Mouse (Mus musculus): Measurements from ENCODE around the gene Gm10188. TPM values are rescaled to one million over a fixed set of nuclear protein-coding genes. Genes with fewer than 3 reads are reported as not detected.

The Gm10188 gene
- polyA plus RNA-seq, 1 experiment: not detected

GRCm38 (mm10) chr1:132264577-132264976, 35.0 kb upstream of the Gm10188 start:
- Histone ChIP-seq H3K27me3 (ENCODE audit: control insufficient read depth) (peaks cover under 1% of the 10 kb centered on the region), H3K36me3 (ENCODE audit: control insufficient read depth) (no peaks in the 10 kb centered on the region), H3K4me1 (ENCODE audit: control insufficient read depth) (peaks cover 22% of the 10 kb centered on the region), H3K9me3 (ENCODE audit: control insufficient read depth, low read length) (no peaks in the 10 kb centered on the region), H3K4me3 (replicated peaks) (no peak overlapping the region)
- TF ChIP-seq TAL1 (IDR thresholded peaks at IDR 0.05; ENCODE audit: low read length) (no peak), GATA1 (IDR thresholded peaks at IDR 0.05; ENCODE audit: low read length) (no peak)

- TF ChIP-seq GATA1 (IDR thresholded peaks at IDR 0.05; ENCODE audit: low read length): no peak
- no peak for TF ChIP-seq TAL1 (IDR thresholded peaks at IDR 0.05; ENCODE audit: low read length)
- no peaks in the 10 kb centered on the region for H3K36me3 ChIP-seq (ENCODE audit: control insufficient read depth)
- no peaks in the 10 kb centered on the region for H3K9me3 ChIP-seq (ENCODE audit: control insufficient read depth, low read length)
- H3K4me3 ChIP-seq (replicated peaks): no peak overlapping the region
- 0 out of 2 replicates have a peak, but pooled peaks cover 2% of the 10 kb centered on the region for H3K27me3 ChIP-seq (ENCODE audit: control insufficient read depth)
- H3K4me1 ChIP-seq (ENCODE audit: control insufficient read depth): peaks cover 22% of the 10 kb centered on the region
Measured at GRCm38 (mm10) chr1:132263618-132264017, 34.1 kb upstream of the Gm10188 start.

- TF ChIP-seq GATA1 (IDR thresholded peaks at IDR 0.05; ENCODE audit: low read length): no peak
- TF ChIP-seq TAL1 (IDR thresholded peaks at IDR 0.05; ENCODE audit: low read length): no peak
- H3K36me3 ChIP-seq (ENCODE audit: control insufficient read depth): no peaks in the 10 kb centered on the region
- H3K4me3 ChIP-seq (replicated peaks): no peak overlapping the region
- peaks cover 2% of the 10 kb centered on the region; the same call in 1 of the 2 replicates for H3K27me3 ChIP-seq (ENCODE audit: control insufficient read depth)
- no peaks in the 10 kb centered on the region for H3K9me3 ChIP-seq (ENCODE audit: control insufficient read depth, low read length)
- H3K4me1 ChIP-seq (ENCODE audit: control insufficient read depth): peaks cover 20% of the 10 kb centered on the region
Measured at GRCm38 (mm10) chr1:132261058-132261457, 31.5 kb upstream of the Gm10188 start.

- Histone ChIP-seq H3K4me1 (ENCODE audit: control insufficient read depth) (peaks cover 18% of the 10 kb centered on the region), H3K27me3 (ENCODE audit: control insufficient read depth) (peaks cover 2% of the 10 kb centered on the region; the same call in 1 of the 2 replicates)
- TF ChIP-seq GATA1 (IDR thresholded peaks at IDR 0.05; ENCODE audit: low read length) (no peak), TAL1 (IDR thresholded peaks at IDR 0.05; ENCODE audit: low read length) (no peak)
Measured at GRCm38 (mm10) chr1:132260331-132260730, 30.8 kb upstream of the Gm10188 start.

GRCm38 (mm10) chr1:132254467-132254866, 24.9 kb upstream of the Gm10188 start:
- no peaks in the 10 kb centered on the region for H3K4me1 ChIP-seq (ENCODE audit: control insufficient read depth)
- no peaks in the 10 kb centered on the region for H3K36me3 ChIP-seq (ENCODE audit: control insufficient read depth)
- peaks cover 2% of the 10 kb centered on the region; the same call in 1 of the 2 replicates for H3K27me3 ChIP-seq (ENCODE audit: control insufficient read depth)
- H3K9me3 ChIP-seq (ENCODE audit: control insufficient read depth, low read length): no peaks in the 10 kb centered on the region
- H3K4me3 ChIP-seq (replicated peaks): no peak overlapping the region
- no peak for TF ChIP-seq TAL1 (IDR thresholded peaks at IDR 0.05; ENCODE audit: low read length)
- TF ChIP-seq GATA1 (IDR thresholded peaks at IDR 0.05; ENCODE audit: low read length): no peak

More at GRCm38 (mm10) chr1:132260331-132260730, 30.8 kb upstream of the Gm10188 start:
- no peaks in the 10 kb centered on the region for H3K36me3 ChIP-seq (ENCODE audit: control insufficient read depth)
- no peak overlapping the region for H3K4me3 ChIP-seq (replicated peaks)
- no peaks in the 10 kb centered on the region for H3K9me3 ChIP-seq (ENCODE audit: control insufficient read depth, low read length)

- Histone ChIP-seq H3K9me3 (ENCODE audit: control insufficient read depth, low read length) (no peaks in the 10 kb centered on the region), H3K4me1 (ENCODE audit: control insufficient read depth) (peaks cover 21% of the 10 kb centered on the region), H3K27me3 (ENCODE audit: control insufficient read depth) (no peaks in the 10 kb centered on the region), H3K36me3 (ENCODE audit: control insufficient read depth) (no peaks in the 10 kb centered on the region), H3K4me3 (replicated peaks) (no peak overlapping the region)
- no peak for TF ChIP-seq GATA1 (IDR thresholded peaks at IDR 0.05; ENCODE audit: low read length)
Measured at GRCm38 (mm10) chr1:132246641-132247040, 17.1 kb upstream of the Gm10188 start.

GRCm38 (mm10) chr1:132246137-132246536, 16.6 kb upstream of the Gm10188 start:
- H3K4me1 ChIP-seq (ENCODE audit: control insufficient read depth): peaks cover 21% of the 10 kb centered on the region
- H3K27me3 ChIP-seq (ENCODE audit: control insufficient read depth): no peaks in the 10 kb centered on the region
- H3K36me3 ChIP-seq (ENCODE audit: control insufficient read depth): no peaks in the 10 kb centered on the region
- no peak overlapping the region for H3K4me3 ChIP-seq (replicated peaks)
- H3K9me3 ChIP-seq (ENCODE audit: control insufficient read depth, low read length): no peaks in the 10 kb centered on the region
- no peak for TF ChIP-seq GATA1 (IDR thresholded peaks at IDR 0.05; ENCODE audit: low read length)
- TF ChIP-seq TAL1 (IDR thresholded peaks at IDR 0.05; ENCODE audit: low read length): no peak

GRCm38 (mm10) chr1:132245010-132245409, 15.4 kb upstream of the Gm10188 start:
- H3K4me3 ChIP-seq (replicated peaks): no peak overlapping the region
- TF ChIP-seq GATA1 (IDR thresholded peaks at IDR 0.05; ENCODE audit: low read length) (no peak), TAL1 (IDR thresholded peaks at IDR 0.05; ENCODE audit: low read length) (no peak)
- no peaks in the 10 kb centered on the region for H3K36me3 ChIP-seq (ENCODE audit: control insufficient read depth)
- no peaks in the 10 kb centered on the region for H3K27me3 ChIP-seq (ENCODE audit: control insufficient read depth)
- no peaks in the 10 kb centered on the region for H3K9me3 ChIP-seq (ENCODE audit: control insufficient read depth, low read length)
- H3K4me1 ChIP-seq (ENCODE audit: control insufficient read depth): peaks cover 21% of the 10 kb centered on the region

GRCm38 (mm10) chr1:132237585-132238159, 8.1 kb upstream of the Gm10188 start:
- no peaks in the 10 kb centered on the region for H3K4me1 ChIP-seq (ENCODE audit: control insufficient read depth)
- H3K36me3 ChIP-seq (ENCODE audit: control insufficient read depth): no peaks in the 10 kb centered on the region
- H3K4me3 ChIP-seq (replicated peaks): no peak overlapping the region
- H3K27me3 ChIP-seq (ENCODE audit: control insufficient read depth): peaks cover 19% of the 10 kb centered on the region
- H3K9me3 ChIP-seq (ENCODE audit: control insufficient read depth, low read length): no peaks in the 10 kb centered on the region
- TF ChIP-seq TAL1 (IDR thresholded peaks at IDR 0.05; ENCODE audit: low read length) (no peak), GATA1 (IDR thresholded peaks at IDR 0.05; ENCODE audit: low read length) (no peak)
